Mouse (Mus musculus) midbrain, postnatal 0 days (tissue): ENCODE measurements around the gene Dxo. TPM values are rescaled to one million over a fixed set of nuclear protein-coding genes. Genes with fewer than 3 reads are reported as not detected.

Experiments used
- ATAC-seq: fragments of 200-750 bp; cut with Nextera tagmentation; 2 replicates; pipeline ENCODE4 v1.8.0; 2017; ENCODE audit warnings: moderate number of reproducible peaks, mild to moderate bottlenecking, moderate TSS enrichment, moderate library complexity; ENCODE audit not compliant: low FRiP score
- DNase-seq: peaks from one replicate; pipeline ENCODE4 v3.0.0-alpha.2; 2015; ENCODE audit warnings: low spot score
- H3K27ac ChIP-seq: fragments of 300-500 bp; sonication (generic); 2 replicates; pipeline ENCODE4 v1.5.1; 2014; ENCODE audit warnings: low read depth, mild to moderate bottlenecking, low read length, mixed read lengths
- H3K27me3 ChIP-seq: fragments of 300-500 bp; sonication (generic); 2 replicates; pipeline ENCODE4 v1.6.1; 2014; ENCODE audit warnings: low read length, control low read depth, mixed read lengths; ENCODE audit not compliant: insufficient read depth
- H3K36me3 ChIP-seq: fragments of 300-500 bp; sonication (generic); 2 replicates; pipeline ENCODE4 v1.6.1; 2014; ENCODE audit warnings: low read length, control low read depth, mixed read lengths; ENCODE audit not compliant: insufficient read depth
- H3K4me1 ChIP-seq: fragments of 300-500 bp; sonication (generic); 2 replicates; pipeline ENCODE4 v1.6.1; 2014; ENCODE audit warnings: mild to moderate bottlenecking, control low read depth, antibody characterized with exemption, low read length, mixed read lengths; ENCODE audit not compliant: insufficient read depth
- H3K4me2 ChIP-seq: fragments of 300-500 bp; sonication (generic); 2 replicates; pipeline ENCODE4 v1.6.1; 2014; ENCODE audit warnings: low read depth, mild to moderate bottlenecking, low read length, mixed read lengths; ENCODE audit not compliant: poor library complexity, severe bottlenecking
- H3K4me3 ChIP-seq: fragments of 300-500 bp; sonication (generic); 2 replicates; pipeline ENCODE4 v1.5.1; 2014; ENCODE audit warnings: low read depth, mild to moderate bottlenecking, low read length, moderate library complexity
- H3K9ac ChIP-seq: fragments of 300-500 bp; sonication (generic); replicated peaks from 2 replicates; pipeline ENCODE4 v1.6.1; 2014; ENCODE audit warnings: mild to moderate bottlenecking, low read length, moderate library complexity, mixed read lengths; ENCODE audit not compliant: poor library complexity, severe bottlenecking
- H3K9me3 ChIP-seq: fragments of 300-500 bp; sonication (generic); 2 replicates; pipeline ENCODE4 v1.6.1; 2016; ENCODE audit warnings: low read length, control low read depth
- CTCF ChIP-seq: IDR thresholded peaks from 2 replicates; pipeline ENCODE4 v1.5.1; 2016; ENCODE audit warnings: antibody characterized with exemption, mild to moderate bottlenecking
- WGBS: fragments of 180-500 bp; shearing (Covaris S2); extraction: QIAGEN DNeasy Blood & Tissue Kit; methylation state at CpG from one replicate; pipeline ENCODE4 v1.1.7; 2014; 5-methylcytosine and 5-hydroxymethylcytosine counted together
- polyA plus RNA-seq: library from polyadenylated mRNA; unstranded; fragments of >200 nt; fragmentation: Nextera tagmentation; extraction: Ambion mirVana; gene quantifications from 2 replicates; pipeline ENCODE4 v1.2.1, GENCODE M21; 2015
- total RNA-seq: library from RNA; depleted of rRNA; stranded (reverse); fragments of >200 nt; gene quantifications from 2 replicates; pipeline ENCODE4 v1.2.3, GENCODE M21; 2014

Dxo gene
- total and polyA plus RNA-seq, 2 experiments from 2014 or later, result 40.7 to 56.4 TPM

GRCm38 (mm10) chr17:34861704-34862415 is 25.0 kb downstream of the Dxo start:
- Histone ChIP-seq H3K9ac (no peak overlapping the region), H3K9me3 (no peaks in the 10 kb centered on the region), H3K4me1 (no peaks in the 10 kb centered on the region), H3K4me2 (no peak overlapping the region), H3K4me3 (no peak overlapping the region), H3K27me3 (no peaks in the 10 kb centered on the region), H3K36me3 (no peaks in the 10 kb centered on the region), H3K27ac (no peak overlapping the region)
- TF ChIP-seq CTCF, result no peak
- no peak for DNase-seq
- no peak for ATAC-seq
- WGBS, result 74% methylated on average over 13 of the region's 13 CpGs

GRCm38 (mm10) chr17:34862416-34863081 is 25.7 kb downstream of the Dxo start, which contains the start of gene Cfb:
TSS of gene Cfb (minus strand) at chr17:34862518.
- ATAC-seq (no peak), DNase-seq (no peak)
- WGBS, result 72% methylated on average over 8 of the region's 8 CpGs
- Histone ChIP-seq H3K4me3 (no peak within 1 kb of the TSS), H3K4me1 (no peaks in the 10 kb centered on the region), H3K4me2 (no peak within 1 kb of the TSS), H3K9me3 (no peaks in the 10 kb centered on the region), H3K27ac (no peak within 1 kb of the TSS), H3K36me3 (no peaks in the 10 kb centered on the region), H3K9ac (no peak within 1 kb of the TSS), H3K27me3 (no peaks in the 10 kb centered on the region)
- no peak for TF ChIP-seq CTCF

GRCm38 (mm10) chr17:34865981-34866380 is 29.2 kb downstream of the Dxo start:
- Histone ChIP-seq H3K4me1 (no peaks in the 10 kb centered on the region), H3K36me3 (no peaks in the 10 kb centered on the region), H3K4me3 (no peak overlapping the region), H3K27ac (no peak overlapping the region), H3K9ac (no peak overlapping the region), H3K9me3 (no peaks in the 10 kb centered on the region), H3K4me2 (no peak overlapping the region), H3K27me3 (no peaks in the 10 kb centered on the region)
- no peak for TF ChIP-seq CTCF
- DNase-seq (no peak), ATAC-seq (no peak)
- WGBS, result 73% methylated on average over 7 of the region's 7 CpGs

- WGBS, result 91% methylated on average over 6 of the region's 6 CpGs
- no peak overlapping the region for H3K9ac ChIP-seq
- no peaks in the 10 kb centered on the region for H3K36me3 ChIP-seq
- no peak overlapping the region for H3K4me3 ChIP-seq
- DNase-seq (no peak), ATAC-seq (no peak)
- no peaks in the 10 kb centered on the region for H3K4me1 ChIP-seq
- H3K9me3 ChIP-seq, result no peaks in the 10 kb centered on the region
- no peak for TF ChIP-seq CTCF
- peaks cover 3% of the 10 kb centered on the region; the same call in 1 of the 2 replicates for H3K27me3 ChIP-seq
- H3K4me2 ChIP-seq, result no peak overlapping the region
- H3K27ac ChIP-seq, result no peak overlapping the region
Observed at GRCm38 (mm10) chr17:34874321-34874720, 37.5 kb downstream of the Dxo start.

GRCm38 (mm10) chr17:34879336-34879879 is 42.6 kb downstream of the Dxo start, which contains the start of gene Zbtb12:
TSS of gene Zbtb12 (plus strand) at chr17:34879483.
- H3K4me3 ChIP-seq, result no peak within 1 kb of the TSS
- no peaks in the 10 kb centered on the region for H3K9me3 ChIP-seq
- no peak within 1 kb of the TSS for H3K4me2 ChIP-seq
- H3K27me3 ChIP-seq, result 0 out of 2 replicates have a peak, but pooled peaks cover 6% of the 10 kb centered on the region
- H3K36me3 ChIP-seq, result no peaks in the 10 kb centered on the region
- H3K9ac ChIP-seq, result no peak within 1 kb of the TSS
- no peak for DNase-seq
- no peaks in the 10 kb centered on the region for H3K4me1 ChIP-seq
- H3K27ac ChIP-seq, result no peak within 1 kb of the TSS
- no peak for ATAC-seq
- 71% methylated on average over 11 of the region's 11 CpGs for WGBS
- TF ChIP-seq CTCF, result no peak

- no peaks in the 10 kb centered on the region for H3K9me3 ChIP-seq
- H3K27me3 ChIP-seq, result 0 out of 2 replicates have a peak, but pooled peaks cover 6% of the 10 kb centered on the region
- H3K36me3 ChIP-seq, result no peaks in the 10 kb centered on the region
- H3K9ac ChIP-seq, result no peak overlapping the region
- no peak for TF ChIP-seq CTCF
- H3K4me2 ChIP-seq, result no peak overlapping the region
- DNase-seq, result no peak
- H3K4me3 ChIP-seq, result no peak overlapping the region
- no peak for ATAC-seq
- no peaks in the 10 kb centered on the region for H3K4me1 ChIP-seq
- H3K27ac ChIP-seq, result no peak overlapping the region
Observed at GRCm38 (mm10) chr17:34881166-34881565, 44.3 kb downstream of the Dxo start.
